Mouse (Mus musculus) stomach, embryonic 16.5 days (tissue): ENCODE data around the gene Stac2. TPM values are rescaled to one million over a fixed set of nuclear protein-coding genes. Genes with fewer than 3 reads are reported as not detected.

Experiments used
- ATAC-seq: fragments of 200-750 bp; cut with Nextera tagmentation; 2 replicates; pipeline ENCODE4 v1.8.0; 2017; ENCODE audit warnings: moderate number of reproducible peaks, moderate TSS enrichment; ENCODE audit not compliant: insufficient read depth, low FRiP score
- H3K27ac ChIP-seq: fragments of 300-500 bp; sonication (generic); 2 replicates; pipeline ENCODE4 v1.5.1; 2014; ENCODE audit warnings: low read length
- H3K27me3 ChIP-seq: fragments of 300-500 bp; sonication (generic); 2 replicates; pipeline ENCODE4 v1.6.1; 2014; ENCODE audit warnings: low read length, control low read depth, mixed read lengths; ENCODE audit not compliant: control insufficient read depth, insufficient read depth
- H3K36me3 ChIP-seq: fragments of 300-500 bp; sonication (generic); 2 replicates; pipeline ENCODE4 v1.6.1; 2014; ENCODE audit warnings: low read length; ENCODE audit not compliant: control insufficient read depth, insufficient read depth
- H3K4me1 ChIP-seq: fragments of 300-500 bp; sonication (generic); 2 replicates; pipeline ENCODE4 v1.6.1; 2014; ENCODE audit warnings: low read length, control low read depth, mixed read lengths; ENCODE audit not compliant: control insufficient read depth, insufficient read depth
- H3K4me2 ChIP-seq: fragments of 300-500 bp; sonication (generic); 2 replicates; pipeline ENCODE4 v1.6.1; 2014; ENCODE audit warnings: low read depth, low read length, mixed read lengths
- H3K4me3 ChIP-seq: fragments of 300-500 bp; sonication (generic); replicated peaks from 2 replicates; pipeline ENCODE4 v1.5.1; 2014; ENCODE audit warnings: mild to moderate bottlenecking, low read length
- H3K9ac ChIP-seq: fragments of 300-500 bp; sonication (generic); 2 replicates; pipeline ENCODE4 v1.6.1; 2014; ENCODE audit warnings: low read length
- H3K9me3 ChIP-seq: fragments of 300-500 bp; sonication (generic); replicated peaks from 2 replicates; pipeline ENCODE4 v1.6.1; 2016; ENCODE audit warnings: low read length, control low read depth; ENCODE audit not compliant: control insufficient read depth
- WGBS: fragments of 180-500 bp; shearing (Covaris S2); extraction: QIAGEN DNeasy Blood & Tissue Kit; methylation state at CpG from one replicate; pipeline ENCODE4 v1.1.7; 2014; 5-methylcytosine and 5-hydroxymethylcytosine counted together
- polyA plus RNA-seq: library from polyadenylated mRNA; unstranded; fragments of >200 nt; fragmentation: Nextera tagmentation; extraction: Ambion mirVana; gene quantifications from 2 replicates; pipeline ENCODE4 v1.2.1, GENCODE M21; 2015

Gene Stac2
- 0.25 and 0.47 TPM in 2 replicates for polyA plus RNA-seq

DNA sequence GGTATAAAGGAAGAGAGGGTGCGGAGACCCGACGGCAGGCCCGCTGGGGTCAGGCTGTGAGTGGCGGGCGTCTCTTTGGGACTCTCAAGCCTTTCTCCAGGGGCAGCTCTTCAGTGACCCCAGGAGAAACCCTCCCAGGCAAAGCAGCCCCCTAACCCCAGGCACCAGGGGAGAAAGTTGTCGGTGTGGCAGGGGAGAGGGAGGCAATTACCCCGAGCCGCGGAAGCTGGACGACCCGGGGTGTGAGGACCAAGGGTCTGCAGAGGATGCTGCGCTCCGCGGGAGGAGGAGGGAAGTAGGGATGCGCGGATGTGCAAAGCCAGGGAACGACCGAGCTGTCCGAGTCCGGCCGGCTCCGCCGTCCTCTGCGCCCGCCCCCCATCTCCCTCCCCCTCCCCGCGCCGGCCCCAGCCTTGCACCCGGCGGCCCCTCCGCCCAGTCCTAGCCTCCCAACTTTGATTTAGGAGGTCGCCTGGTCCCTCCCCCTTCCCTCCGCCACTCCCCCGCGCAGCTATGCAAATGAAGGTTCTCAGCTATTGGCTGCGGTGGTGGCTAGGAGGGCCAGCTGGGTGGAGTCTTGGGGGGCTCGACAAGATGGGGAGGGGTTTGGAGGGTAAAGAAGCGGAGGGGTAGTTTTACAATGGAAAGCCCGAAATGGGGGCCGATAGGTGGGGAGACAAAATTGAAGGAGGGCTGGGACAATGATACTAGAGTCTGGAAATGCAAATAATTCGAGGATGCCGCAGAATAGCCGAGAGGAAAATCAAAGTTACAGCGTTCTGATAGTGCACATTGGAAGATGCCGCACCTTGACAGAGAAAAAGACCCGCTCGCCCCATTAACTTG is at the start of gene Stac2:
Gene Stac2 (minus strand): TSS at position 474 of the 846 bp plus-strand sequence.
- Histone ChIP-seq H3K9me3 (no peaks in the 10 kb centered on the region), H3K27ac (no peak within 1 kb of the TSS), H3K27me3 (peaks cover 40% of the 10 kb centered on the region), H3K4me3 (peak within 1 kb of the TSS; percentile 47), H3K36me3 (no peaks in the 10 kb centered on the region), H3K9ac (peak within 1 kb of the TSS; percentile 52), H3K4me1 (peaks cover 13% of the 10 kb centered on the region), H3K4me2 (peak within 1 kb of the TSS; percentile 61)
- 1% methylated on average over 48 of the region's 48 CpGs for WGBS
- peak; percentile 83 for ATAC-seq

DNA sequence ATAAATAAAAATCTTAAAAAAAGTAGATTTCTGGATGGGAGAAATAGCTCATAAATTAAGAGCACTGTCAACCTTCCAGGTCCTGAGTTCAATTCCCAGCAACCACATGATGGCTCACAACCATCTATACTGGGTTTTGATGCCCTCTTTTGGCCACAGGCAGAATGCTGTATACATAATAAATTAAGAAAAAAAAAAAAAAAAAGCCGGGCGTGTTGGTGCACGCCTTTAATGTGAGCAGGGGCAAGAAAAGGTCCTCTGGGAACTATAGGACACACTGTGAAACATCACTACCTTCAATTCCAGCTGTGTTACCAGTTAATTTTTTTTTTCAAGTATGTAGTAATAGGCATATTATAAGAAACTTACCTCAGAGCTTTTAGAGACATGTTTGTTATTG is 48.1 kb upstream of the Stac2 start:
- Histone ChIP-seq H3K9ac (no peak overlapping the region), H3K9me3 (no peaks in the 10 kb centered on the region), H3K36me3 (peaks cover 7% of the 10 kb centered on the region; the same call in 1 of the 2 replicates), H3K4me1 (no peaks in the 10 kb centered on the region), H3K4me3 (no peak overlapping the region), H3K27ac (no peak overlapping the region), H3K27me3 (no peaks in the 10 kb centered on the region), H3K4me2 (no peak overlapping the region)
- 88% methylated on average over 3 of the region's 3 CpGs for WGBS
- ATAC-seq = no peak

DNA sequence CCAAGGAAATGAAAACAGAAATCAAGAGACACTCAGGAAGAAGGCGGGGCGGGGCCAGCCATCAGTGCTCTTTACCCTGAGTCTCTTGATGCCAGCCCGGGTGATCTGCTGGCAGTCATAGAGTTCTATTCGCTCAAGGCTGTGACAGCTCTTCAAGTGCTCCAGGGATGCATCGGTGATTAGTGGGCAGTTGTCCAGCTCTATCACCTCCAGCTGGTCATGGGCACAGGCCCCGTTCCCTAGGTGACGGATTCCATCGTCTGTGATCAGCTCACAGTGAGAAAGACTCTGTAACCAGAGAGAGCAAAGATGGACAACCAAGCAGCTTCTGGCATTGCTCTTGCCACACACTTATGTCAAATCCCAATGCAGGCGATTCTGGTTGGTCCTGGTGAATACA is 37.3 kb upstream of the Stac2 start:
- Histone ChIP-seq H3K9ac (no peak overlapping the region), H3K27me3 (no peaks in the 10 kb centered on the region), H3K4me3 (no peak overlapping the region), H3K4me1 (no peaks in the 10 kb centered on the region), H3K4me2 (no peak overlapping the region), H3K27ac (no peak overlapping the region), H3K9me3 (no peaks in the 10 kb centered on the region), H3K36me3 (peaks cover 18% of the 10 kb centered on the region; the same call in 1 of the 2 replicates)
- 88% methylated on average over 9 of the region's 9 CpGs for WGBS
- ATAC-seq = no peak

GRCm38 (mm10) chr11:98088224-98088623 is 35.0 kb upstream of the Stac2 start:
- peak; percentile 60; the same call in 1 of the 2 replicates for ATAC-seq
- Histone ChIP-seq H3K4me1 (no peaks in the 10 kb centered on the region), H3K4me2 (no peak overlapping the region), H3K27ac (no peak overlapping the region), H3K9ac (no peak overlapping the region), H3K27me3 (no peaks in the 10 kb centered on the region), H3K4me3 (no peak overlapping the region), H3K36me3 (peaks cover 18% of the 10 kb centered on the region; the same call in 1 of the 2 replicates), H3K9me3 (no peaks in the 10 kb centered on the region)
- WGBS = 47% methylated on average over 7 of the region's 7 CpGs

- WGBS = 74% methylated on average over 7 of the region's 7 CpGs
- no peak overlapping the region for H3K4me2 ChIP-seq
- no peak overlapping the region for H3K9ac ChIP-seq
- H3K36me3 ChIP-seq = peaks cover 11% of the 10 kb centered on the region; the same call in 1 of the 2 replicates
- no peak for ATAC-seq
- no peak overlapping the region for H3K27ac ChIP-seq
- H3K4me1 ChIP-seq = no peaks in the 10 kb centered on the region
- no peaks in the 10 kb centered on the region for H3K27me3 ChIP-seq
- H3K4me3 ChIP-seq = no peak overlapping the region
- no peaks in the 10 kb centered on the region for H3K9me3 ChIP-seq
These were observed 33.3 kb upstream of the Stac2 start for GRCm38 (mm10) chr11:98086574-98086973.

GRCm38 (mm10) chr11:98086141-98086540 is 32.9 kb upstream of the Stac2 start:
- H3K4me3 ChIP-seq = no peak overlapping the region
- H3K9me3 ChIP-seq = no peaks in the 10 kb centered on the region
- peaks cover 10% of the 10 kb centered on the region; the same call in 1 of the 2 replicates for H3K36me3 ChIP-seq
- H3K4me1 ChIP-seq = no peaks in the 10 kb centered on the region
- H3K9ac ChIP-seq = no peak overlapping the region
- ATAC-seq = no peak
- no peak overlapping the region for H3K27ac ChIP-seq
- H3K4me2 ChIP-seq = no peak overlapping the region
- H3K27me3 ChIP-seq = no peaks in the 10 kb centered on the region
- WGBS = 93% methylated on average over 9 of the region's 9 CpGs

DNA sequence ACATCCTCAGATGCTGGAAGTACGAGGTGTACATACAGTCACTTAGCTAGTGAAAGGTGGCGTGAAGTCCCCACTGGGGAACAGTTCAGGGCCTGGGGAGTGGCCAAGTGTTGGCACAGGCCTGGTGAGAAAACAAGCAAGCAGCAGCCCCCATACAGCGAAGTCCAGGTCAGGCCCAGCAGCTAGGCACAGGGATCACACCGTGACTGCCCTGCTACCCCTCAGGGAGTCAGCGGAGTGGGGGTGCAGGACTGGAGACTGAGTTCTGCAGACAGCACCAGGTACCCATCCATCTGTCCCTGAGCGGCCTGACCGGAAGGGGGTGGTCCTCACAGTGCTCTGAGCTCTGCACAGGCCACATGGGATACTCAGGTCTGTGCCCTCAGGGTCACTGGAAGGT is 29.5 kb upstream of the Stac2 start:
- no peak for ATAC-seq
- 85% methylated on average over 7 of the region's 7 CpGs for WGBS

GRCm38 (mm10) chr11:98080450-98080849 is 27.2 kb upstream of the Stac2 start:
- Histone ChIP-seq H3K4me3 (no peak overlapping the region), H3K27ac (no peak overlapping the region), H3K27me3 (no peaks in the 10 kb centered on the region), H3K4me2 (no peak overlapping the region), H3K4me1 (no peaks in the 10 kb centered on the region; the same call in 1 of the 2 replicates), H3K9me3 (no peaks in the 10 kb centered on the region), H3K36me3 (no peaks in the 10 kb centered on the region), H3K9ac (no peak overlapping the region)
- 79% methylated on average over 6 of the region's 6 CpGs for WGBS
- ATAC-seq = no peak

More for the DNA sequence above, 29.5 kb upstream of the Stac2 start:
- no peak overlapping the region for H3K9ac ChIP-seq
- H3K36me3 ChIP-seq = no peaks in the 10 kb centered on the region
- H3K4me3 ChIP-seq = no peak overlapping the region
- no peak overlapping the region for H3K27ac ChIP-seq
- H3K9me3 ChIP-seq = no peaks in the 10 kb centered on the region
- H3K27me3 ChIP-seq = no peaks in the 10 kb centered on the region
- no peak overlapping the region for H3K4me2 ChIP-seq
- H3K4me1 ChIP-seq = no peaks in the 10 kb centered on the region

DNA sequence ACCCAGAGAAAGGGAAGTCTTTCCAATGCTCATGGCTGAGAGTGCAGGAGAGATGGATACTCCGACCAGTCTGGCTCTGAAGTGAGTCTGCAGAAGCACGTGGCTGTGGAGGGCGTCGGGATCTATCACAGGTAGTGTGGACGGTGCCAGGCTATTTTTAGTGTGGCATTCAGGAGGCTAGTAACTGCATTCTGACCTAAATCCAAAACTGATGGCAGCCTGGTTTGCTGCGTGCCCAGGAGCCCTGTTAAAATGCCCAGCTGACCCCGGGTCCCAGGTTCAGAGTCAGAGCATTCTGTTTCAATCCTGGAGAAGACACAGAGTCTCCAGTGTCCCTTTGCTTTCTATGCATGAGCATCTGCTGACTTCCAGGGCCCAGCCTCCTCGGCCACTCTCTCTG is 23.8 kb upstream of the Stac2 start:
- H3K4me3 ChIP-seq = no peak overlapping the region
- H3K4me1 ChIP-seq = no peaks in the 10 kb centered on the region; the same call in 1 of the 2 replicates
- no peaks in the 10 kb centered on the region for H3K27me3 ChIP-seq
- H3K9ac ChIP-seq = no peak overlapping the region
- no peak overlapping the region for H3K4me2 ChIP-seq
- no peaks in the 10 kb centered on the region for H3K36me3 ChIP-seq
- no peak overlapping the region for H3K27ac ChIP-seq
- WGBS = 78% methylated on average over 8 of the region's 8 CpGs
- no peaks in the 10 kb centered on the region for H3K9me3 ChIP-seq
- no peak for ATAC-seq
